ENCODE assay signal across 14 mouse cellular contexts in the genomic region with DNA sequence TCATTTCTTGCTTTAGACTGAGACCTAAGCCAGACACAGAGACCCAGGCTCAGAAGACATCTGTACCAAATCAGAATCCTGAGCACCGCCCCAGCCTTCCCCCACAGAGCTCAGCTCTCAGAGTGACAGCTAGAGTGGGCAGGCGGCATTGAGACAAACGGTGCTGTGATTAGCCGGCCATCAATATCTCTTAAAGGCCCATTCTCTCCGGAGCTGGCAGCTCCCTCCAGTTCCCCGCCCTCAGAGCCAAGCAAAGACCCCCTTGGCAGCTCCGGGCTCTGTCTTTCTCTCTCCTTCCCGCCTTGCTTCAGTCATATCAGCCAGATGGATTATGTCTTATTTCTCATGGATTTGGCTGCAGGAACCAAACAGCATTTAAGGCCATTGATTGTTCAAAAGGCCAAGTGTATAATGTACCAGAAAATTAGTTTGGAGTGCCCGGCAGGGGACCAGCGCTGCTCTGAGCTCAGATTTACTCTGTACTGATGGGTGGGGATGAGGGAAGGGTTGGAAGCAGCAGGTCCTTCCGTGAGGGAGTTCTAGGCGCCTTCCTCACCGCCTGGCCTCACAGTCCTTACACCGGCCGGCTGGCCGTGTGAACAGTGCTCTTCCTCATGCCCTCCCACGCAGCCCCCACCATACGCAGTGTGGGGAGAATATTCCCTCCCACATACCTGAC.
DNase-seq lines count a peak whose midpoint lies in the region; ATAC-seq and TF ChIP-seq lines count a peak whose summit lies in the region.
"Had no signal": no experiment of that assay in that cellular context is flagged by ENCODE, and none has a peak within 500 bp of the region (broad histone marks: within the 10 kb centered on the region; RNA-seq: fewer than 3 reads in every experiment).

No protein-coding gene starts in this region.

- H3K27ac ChIP-seq in liver, embryonic 12.5 days, result no peak overlapping the region
- H3K27ac ChIP-seq in liver, embryonic 11.5 days (ENCODE audit: low read depth, low read length), result no peak overlapping the region
- no peak overlapping the region for H3K27ac ChIP-seq in hindbrain, embryonic 11.5 days (ENCODE audit: low read depth, low read length)
- H3K27ac ChIP-seq in midbrain, embryonic 12.5 days (replicated peaks), result peak overlapping the region; percentile 61
- H3K27ac ChIP-seq in stomach, embryonic 15.5 days, result no peak overlapping the region
- H3K27ac ChIP-seq in cerebellum, adult 2 months (ENCODE audit: insufficient read depth, low read length), result no peak overlapping the region
- H3K27ac ChIP-seq: lung, embryonic 15.5 days had no signal

- DNase-seq in liver, embryonic 11.5 days (ENCODE audit: low spot score), result no peak
- peak; percentile 57 for DNase-seq in hindbrain, embryonic 11.5 days (ENCODE audit: low spot score)
- DNase-seq in layer of hippocampus, adult 9-11 months, result no peak
- no peak for DNase-seq in cerebellum, adult 2 months
- no peak for DNase-seq in layer of hippocampus, postnatal 14 days (ENCODE audit: low spot score in 2 of 2)
- DNase-seq: adrenal gland, adult 2 months; B cell, adult 2 months; cerebellum, adult 8-10 months; gastrocnemius, postnatal 36 days; thymus, postnatal 25 days had no signal

- H3K36me3 ChIP-seq in liver, embryonic 12.5 days, result no peaks in the 10 kb centered on the region
- no peaks in the 10 kb centered on the region for H3K36me3 ChIP-seq in liver, embryonic 11.5 days (ENCODE audit: control insufficient read depth, insufficient read depth, low read length)
- H3K36me3 ChIP-seq in hindbrain, embryonic 11.5 days (ENCODE audit: control insufficient read depth, insufficient read depth, low read length), result no peaks in the 10 kb centered on the region
- no peaks in the 10 kb centered on the region for H3K36me3 ChIP-seq in midbrain, embryonic 12.5 days
- H3K36me3 ChIP-seq in stomach, embryonic 15.5 days, result no peaks in the 10 kb centered on the region
- H3K36me3 ChIP-seq: lung, embryonic 15.5 days had no signal

- no peak overlapping the region for H3K9ac ChIP-seq in liver, embryonic 12.5 days
- H3K9ac ChIP-seq in liver, embryonic 11.5 days (ENCODE audit: low read depth, low read length), result no peak overlapping the region
- H3K9ac ChIP-seq in hindbrain, embryonic 11.5 days (ENCODE audit: low read depth, low read length), result no peak overlapping the region
- no peak overlapping the region for H3K9ac ChIP-seq in midbrain, embryonic 12.5 days (replicated peaks)
- no peak overlapping the region for H3K9ac ChIP-seq in stomach, embryonic 15.5 days
- H3K9ac ChIP-seq: lung, embryonic 15.5 days had no signal

- H3K4me1 ChIP-seq in liver, embryonic 12.5 days, result peaks cover 3% of the 10 kb centered on the region; the same call in 1 of the 2 replicates
- H3K4me1 ChIP-seq in liver, embryonic 11.5 days (replicated peaks; ENCODE audit: control insufficient read depth, insufficient read depth, low read length), result no peaks in the 10 kb centered on the region
- H3K4me1 ChIP-seq in hindbrain, embryonic 11.5 days (replicated peaks; ENCODE audit: control insufficient read depth, insufficient read depth, low read length), result peaks cover 24% of the 10 kb centered on the region
- H3K4me1 ChIP-seq in midbrain, embryonic 12.5 days, result peaks cover 50% of the 10 kb centered on the region
- H3K4me1 ChIP-seq in stomach, embryonic 15.5 days, result no peaks in the 10 kb centered on the region
- 0 out of 2 replicates have a peak, but pooled peaks cover 3% of the 10 kb centered on the region for H3K4me1 ChIP-seq in cerebellum, adult 2 months (ENCODE audit: control insufficient read depth, insufficient read depth, low read length)
- H3K4me1 ChIP-seq: lung, embryonic 15.5 days had no signal

- 32% methylated on average over 18 of the region's 18 CpGs for WGBS in liver, embryonic 12.5 days (ENCODE audit: insufficient replicate concordance)
- 32% methylated on average over 18 of the region's 18 CpGs for WGBS in liver, embryonic 11.5 days
- 15% methylated on average over 18 of the region's 18 CpGs for WGBS in hindbrain, embryonic 11.5 days
- 17% methylated on average over 18 of the region's 18 CpGs for WGBS in midbrain, embryonic 12.5 days
- 23% methylated on average over 18 of the region's 18 CpGs for WGBS in stomach, embryonic 15.5 days
- whole genome bisulfite sequencing in cerebellum, adult 2 months, result 14% methylated on average over 18 of the region's 18 CpGs

- no peak overlapping the region for H3K4me3 ChIP-seq in liver, embryonic 12.5 days
- H3K4me3 ChIP-seq in liver, embryonic 11.5 days (ENCODE audit: low read depth, low read length), result no peak overlapping the region
- no peak overlapping the region for H3K4me3 ChIP-seq in hindbrain, embryonic 11.5 days (ENCODE audit: low read depth, low read length)
- H3K4me3 ChIP-seq in midbrain, embryonic 12.5 days, result no peak overlapping the region
- H3K4me3 ChIP-seq in stomach, embryonic 15.5 days (replicated peaks), result no peak overlapping the region
- H3K4me3 ChIP-seq in cerebellum, adult 2 months (replicated peaks; ENCODE audit: insufficient read depth, low read depth, low read length), result no peak overlapping the region
- H3K4me3 ChIP-seq: lung, embryonic 15.5 days had no signal

- H3K9me3 ChIP-seq in liver, embryonic 12.5 days (replicated peaks), result no peaks in the 10 kb centered on the region
- no peaks in the 10 kb centered on the region for H3K9me3 ChIP-seq in liver, embryonic 11.5 days (ENCODE audit: control insufficient read depth, low read length)
- H3K9me3 ChIP-seq in hindbrain, embryonic 11.5 days (ENCODE audit: control insufficient read depth, low read length), result no peaks in the 10 kb centered on the region
- H3K9me3 ChIP-seq in midbrain, embryonic 12.5 days, result no peaks in the 10 kb centered on the region
- no peaks in the 10 kb centered on the region for H3K9me3 ChIP-seq in stomach, embryonic 15.5 days
- H3K9me3 ChIP-seq: lung, embryonic 15.5 days had no signal

- no peak for TF ChIP-seq POLR2A in cerebellum, adult 2 months (IDR thresholded peaks at IDR 0.05; ENCODE audit: borderline replicate concordance, insufficient read depth, low read length)

- ATAC-seq in liver, embryonic 12.5 days, result 0 out of 2 replicates have a peak, but pooled peaks have one; percentile 32
- ATAC-seq in liver, embryonic 11.5 days (replicated peaks; ENCODE audit: low FRiP score), result no peak; the same call in 1 of the 2 replicates
- ATAC-seq in hindbrain, embryonic 11.5 days (ENCODE audit: low FRiP score), result peak; percentile 50
- peak; percentile 69 for ATAC-seq in midbrain, embryonic 12.5 days (ENCODE audit: low FRiP score, low read depth)
- ATAC-seq in stomach, embryonic 15.5 days (ENCODE audit: insufficient read depth, low FRiP score, low read depth), result peak; percentile 50; the same call in 1 of the 2 replicates

- H3K27me3 ChIP-seq in liver, embryonic 12.5 days (replicated peaks), result no peaks in the 10 kb centered on the region
- H3K27me3 ChIP-seq in liver, embryonic 11.5 days (replicated peaks; ENCODE audit: control insufficient read depth, insufficient read depth, low read length), result no peaks in the 10 kb centered on the region; the same call in none of the 2 replicates
- peaks cover 3% of the 10 kb centered on the region; the same call in 1 of the 2 replicates for H3K27me3 ChIP-seq in hindbrain, embryonic 11.5 days (ENCODE audit: control insufficient read depth, insufficient read depth, low read length)
- H3K27me3 ChIP-seq in midbrain, embryonic 12.5 days, result peaks cover 61% of the 10 kb centered on the region
- H3K27me3 ChIP-seq in stomach, embryonic 15.5 days (replicated peaks), result no peaks in the 10 kb centered on the region
- H3K27me3 ChIP-seq in cerebellum, adult 2 months (ENCODE audit: control insufficient read depth, insufficient read depth, low read length), result no peaks in the 10 kb centered on the region

- H3K4me2 ChIP-seq in liver, embryonic 12.5 days, result no peak overlapping the region
- H3K4me2 ChIP-seq in liver, embryonic 11.5 days, result no peak overlapping the region
- H3K4me2 ChIP-seq in hindbrain, embryonic 11.5 days (replicated peaks; ENCODE audit: low read depth, low read length), result 0 out of 2 replicates have a peak overlapping the region, but pooled peaks have one; percentile 9
- peak overlapping the region; percentile 25 for H3K4me2 ChIP-seq in midbrain, embryonic 12.5 days (replicated peaks)
- no peak overlapping the region for H3K4me2 ChIP-seq in stomach, embryonic 15.5 days
- H3K4me2 ChIP-seq: lung, embryonic 15.5 days had no signal

- TF ChIP-seq CTCF in cerebellum, adult 2 months (IDR thresholded peaks at IDR 0.05; ENCODE audit: borderline replicate concordance, insufficient read depth, low read depth, low read length), result no peak

Comparison
In these comparisons a context has a peak if more than half of its experiments do, and no peak if none do; other contexts are left out.
1. H3K4me2 ChIP-seq: peak in hindbrain, embryonic 11.5 days (single experiment) and midbrain, embryonic 12.5 days (single experiment); none in liver, embryonic 12.5 days (single experiment), liver, embryonic 11.5 days (single experiment) and stomach, embryonic 15.5 days (single experiment).